Mouse (Mus musculus): ENCODE data around the gene Cped1.
A peak's percentile ranks its signal among the peaks of the same experiment; 100 is the strongest.

GRCm38 (mm10) chr6:22288737-22289460, 303.2 kb downstream of the Cped1 start:
- TF ChIP-seq CTCF (IDR thresholded peaks at IDR 0.05): peak; percentile 40
- TF ChIP-seq EP300 (IDR thresholded peaks at IDR 0.05): no peak
